Mouse (Mus musculus): ENCODE results near the gene BC048562.

BC048562 gene

DNA sequence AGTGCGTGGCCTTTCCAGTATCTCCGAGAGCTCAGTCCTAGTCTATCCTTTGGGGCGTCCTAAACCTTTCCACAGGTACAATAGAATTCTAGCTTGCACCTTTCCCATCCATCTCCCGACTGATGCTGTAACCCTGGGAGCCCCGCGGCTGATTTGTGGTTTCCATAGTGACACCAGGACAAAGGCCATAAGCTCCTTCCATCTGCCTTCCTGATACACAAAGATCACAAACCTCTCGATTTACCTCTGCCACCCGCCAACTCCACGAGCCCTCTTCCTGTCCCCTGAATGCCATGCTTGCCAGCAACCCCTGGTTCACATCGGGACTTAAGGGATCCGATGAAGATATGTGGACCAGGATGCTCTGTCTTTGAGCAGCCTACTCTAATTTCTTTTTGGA lies 43.0 kb downstream of the BC048562 start:
- no peak for DNase-seq (ENCODE audit: low spot score in 2 of 2)

DNA sequence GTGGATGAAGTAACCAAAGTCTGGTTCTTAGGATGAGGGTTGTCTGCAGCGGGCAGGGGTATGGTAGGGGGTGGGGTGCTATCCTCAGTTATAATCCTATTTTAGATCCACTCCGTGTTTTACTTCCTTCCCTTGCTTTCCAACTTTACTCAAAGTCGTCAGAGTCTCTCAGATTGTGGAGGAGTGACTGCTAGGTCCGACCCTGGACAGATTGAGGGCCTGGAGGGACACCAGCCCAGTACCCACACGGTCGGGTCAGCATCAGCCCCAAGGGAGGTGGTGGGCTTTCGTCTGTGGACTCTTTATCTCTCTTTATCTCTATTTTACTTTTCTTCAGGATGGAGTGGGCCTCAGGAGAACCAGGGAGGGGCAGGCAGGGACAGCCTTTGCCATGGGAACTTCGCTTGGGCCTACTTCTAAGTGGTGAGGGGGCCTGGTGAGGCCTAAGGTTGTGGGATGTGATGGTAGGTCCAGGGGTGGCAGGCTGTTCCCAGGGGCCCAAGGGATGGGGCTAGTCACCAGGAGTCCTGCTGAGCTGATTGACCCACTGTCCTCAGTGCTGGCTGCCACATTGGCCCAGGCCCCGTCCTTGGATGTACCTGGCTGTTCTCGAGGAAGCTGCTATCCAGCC lies 43.6 kb downstream of the BC048562 start, which contains the start of gene Lamb2:
TSS of gene Lamb2 (plus strand) at position 16 of the 631 bp plus-strand sequence.
- no peak for DNase-seq (ENCODE audit: low spot score in 2 of 2)

GRCm38 (mm10) chr9:108480813-108481519 lies 44.7 kb downstream of the BC048562 start:
- no peak for DNase-seq (ENCODE audit: low spot score in 2 of 2)

GRCm38 (mm10) chr9:108481520-108482210 lies 45.4 kb downstream of the BC048562 start:
- no peak for DNase-seq (ENCODE audit: low spot score in 2 of 2)

GRCm38 (mm10) chr9:108483051-108483790 lies 46.9 kb downstream of the BC048562 start:
- no peak for DNase-seq (ENCODE audit: low spot score in 2 of 2)

DNA sequence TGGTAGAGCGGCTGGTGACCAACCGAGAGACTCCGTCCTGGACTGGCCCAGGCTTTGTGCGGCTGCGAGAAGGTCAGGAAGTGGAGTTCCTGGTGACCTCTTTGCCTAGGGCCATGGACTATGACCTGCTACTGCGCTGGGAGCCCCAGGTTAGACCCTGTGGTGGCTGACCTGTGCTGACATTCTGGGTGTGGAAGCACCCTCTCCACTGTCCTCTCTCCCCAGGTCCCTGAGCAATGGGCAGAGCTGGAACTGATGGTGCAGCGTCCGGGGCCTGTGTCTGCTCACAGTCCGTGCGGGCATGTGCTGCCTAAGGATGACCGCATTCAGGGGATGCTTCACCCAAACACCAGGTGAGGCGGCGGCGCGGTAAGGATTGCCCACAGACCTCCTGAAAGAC lies 47.7 kb downstream of the BC048562 start:
- no peak for DNase-seq (ENCODE audit: low spot score in 2 of 2)

- DNase-seq (ENCODE audit: low spot score in 2 of 2) = no peak
Measured at GRCm38 (mm10) chr9:108485301-108485875, 49.1 kb downstream of the BC048562 start.

DNA sequence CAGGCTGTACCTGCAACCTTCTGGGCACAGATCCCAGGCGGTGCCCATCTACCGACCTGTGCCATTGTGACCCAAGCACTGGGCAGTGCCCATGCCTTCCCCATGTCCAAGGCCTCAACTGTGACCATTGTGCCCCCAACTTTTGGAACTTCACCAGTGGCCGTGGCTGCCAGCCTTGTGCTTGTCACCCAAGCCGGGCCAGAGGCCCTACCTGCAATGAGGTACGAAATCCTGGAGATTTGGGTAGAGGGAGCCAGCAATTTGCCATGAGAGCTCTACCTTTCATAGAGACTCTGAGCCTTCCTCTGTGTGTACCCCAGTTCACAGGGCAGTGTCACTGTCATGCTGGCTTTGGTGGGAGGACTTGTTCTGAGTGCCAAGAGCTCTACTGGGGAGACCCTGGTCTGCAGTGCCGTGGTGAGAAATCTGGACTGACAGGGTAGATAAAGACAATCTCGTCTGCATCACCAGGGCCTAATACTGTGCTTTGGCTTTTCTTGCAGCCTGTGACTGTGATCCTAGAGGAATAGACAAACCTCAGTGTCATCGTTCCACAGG lies 50.8 kb downstream of the BC048562 start:
- DNase-seq (ENCODE audit: low spot score in 2 of 2) = no peak

DNA sequence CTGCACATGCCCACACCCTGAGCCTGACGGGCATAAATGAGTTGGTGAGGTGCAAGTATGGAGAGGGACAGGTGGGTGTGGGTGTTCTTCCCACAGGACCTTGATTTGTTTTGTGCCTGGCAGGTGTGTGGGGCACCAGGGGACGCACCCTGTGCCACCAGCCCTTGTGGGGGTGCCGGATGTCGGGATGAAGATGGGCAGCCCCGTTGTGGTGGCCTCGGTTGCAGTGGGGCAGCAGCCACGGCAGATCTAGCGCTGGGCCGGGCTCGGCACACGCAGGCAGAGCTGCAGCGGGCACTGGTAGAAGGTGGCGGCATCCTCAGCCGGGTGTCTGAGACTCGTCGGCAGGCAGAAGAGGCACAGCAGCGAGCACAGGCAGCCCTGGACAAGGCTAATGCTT lies 52.1 kb downstream of the BC048562 start:
- DNase-seq (ENCODE audit: low spot score in 2 of 2) = no peak

DNA sequence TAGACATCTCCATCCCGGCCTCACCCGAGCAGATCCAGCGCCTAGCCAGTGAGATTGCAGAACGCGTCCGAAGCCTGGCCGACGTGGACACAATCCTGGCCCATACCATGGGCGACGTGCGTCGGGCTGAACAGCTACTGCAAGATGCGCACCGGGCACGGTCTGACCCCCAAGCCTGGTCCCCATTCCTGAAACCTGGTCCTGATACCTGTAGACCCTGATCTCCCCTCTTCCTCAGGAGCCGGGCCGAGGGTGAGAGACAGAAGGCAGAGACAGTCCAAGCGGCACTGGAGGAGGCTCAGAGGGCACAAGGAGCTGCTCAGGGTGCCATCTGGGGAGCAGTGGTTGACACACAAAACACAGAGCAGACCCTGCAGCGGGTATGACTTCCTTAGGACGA lies 52.9 kb downstream of the BC048562 start:
- DNase-seq (ENCODE audit: low spot score in 2 of 2) = no peak

- no peak for DNase-seq (ENCODE audit: low spot score in 2 of 2)
Measured at GRCm38 (mm10) chr9:108489702-108490558, 53.6 kb downstream of the BC048562 start.

DNA sequence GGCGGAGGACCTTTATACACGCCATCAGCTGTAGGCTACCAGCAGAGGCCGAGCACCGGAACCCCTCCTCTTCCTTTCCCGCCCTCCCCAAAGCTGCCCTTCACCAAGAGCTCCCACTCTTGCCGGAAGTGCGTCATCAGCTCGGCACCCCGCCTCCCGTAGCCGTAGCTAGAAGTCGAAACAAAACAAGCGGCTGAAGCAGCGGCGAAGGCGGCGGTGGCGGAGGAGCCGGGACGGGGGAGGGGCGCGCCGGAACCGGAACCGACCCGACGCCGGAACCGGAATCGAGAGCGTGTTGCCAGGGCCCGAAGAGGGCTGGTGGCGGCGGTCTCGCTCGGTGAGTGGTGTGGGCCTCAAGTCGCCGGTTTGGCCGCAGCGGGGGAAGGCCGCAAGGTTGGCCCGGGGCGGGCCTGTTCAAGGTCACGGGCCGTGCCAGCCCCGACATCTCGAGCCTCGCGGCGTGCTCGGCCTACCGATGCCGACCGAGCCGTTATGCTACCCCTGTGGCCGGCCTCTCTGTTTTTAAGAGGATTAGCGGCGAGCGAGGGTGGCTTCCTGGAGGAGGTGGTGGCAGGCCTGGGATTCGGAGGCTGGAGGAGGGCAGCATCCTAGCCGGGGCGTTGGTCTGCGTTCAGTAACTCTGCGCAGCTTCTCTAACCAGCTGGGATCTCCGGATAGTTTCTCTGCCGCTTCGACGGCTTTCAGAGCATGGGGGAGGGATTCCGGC lies 54.4 kb downstream of the BC048562 start, which contains the start of gene Usp19:
TSS of gene Usp19 (plus strand) at position 44 of the 727 bp plus-strand sequence.
- DNase-seq (ENCODE audit: low spot score in 2 of 2) = peak; percentile 92 to 96

DNA sequence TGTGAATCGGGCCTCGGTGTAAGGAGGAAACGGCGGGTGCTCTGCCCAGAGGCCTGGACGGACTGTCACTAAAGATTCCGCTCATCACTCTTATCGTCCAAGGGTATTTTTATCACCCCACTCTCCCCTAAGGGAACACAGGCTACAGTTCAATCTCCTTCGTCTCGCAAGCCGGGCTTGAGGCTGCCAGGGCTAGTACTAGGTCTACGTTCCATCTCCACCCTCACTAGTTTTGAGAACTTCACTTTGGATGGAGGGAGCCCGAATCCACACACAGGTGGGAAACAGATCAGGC lies 55.0 kb downstream of the BC048562 start:
- no peak for DNase-seq (ENCODE audit: low spot score in 2 of 2)

DNA sequence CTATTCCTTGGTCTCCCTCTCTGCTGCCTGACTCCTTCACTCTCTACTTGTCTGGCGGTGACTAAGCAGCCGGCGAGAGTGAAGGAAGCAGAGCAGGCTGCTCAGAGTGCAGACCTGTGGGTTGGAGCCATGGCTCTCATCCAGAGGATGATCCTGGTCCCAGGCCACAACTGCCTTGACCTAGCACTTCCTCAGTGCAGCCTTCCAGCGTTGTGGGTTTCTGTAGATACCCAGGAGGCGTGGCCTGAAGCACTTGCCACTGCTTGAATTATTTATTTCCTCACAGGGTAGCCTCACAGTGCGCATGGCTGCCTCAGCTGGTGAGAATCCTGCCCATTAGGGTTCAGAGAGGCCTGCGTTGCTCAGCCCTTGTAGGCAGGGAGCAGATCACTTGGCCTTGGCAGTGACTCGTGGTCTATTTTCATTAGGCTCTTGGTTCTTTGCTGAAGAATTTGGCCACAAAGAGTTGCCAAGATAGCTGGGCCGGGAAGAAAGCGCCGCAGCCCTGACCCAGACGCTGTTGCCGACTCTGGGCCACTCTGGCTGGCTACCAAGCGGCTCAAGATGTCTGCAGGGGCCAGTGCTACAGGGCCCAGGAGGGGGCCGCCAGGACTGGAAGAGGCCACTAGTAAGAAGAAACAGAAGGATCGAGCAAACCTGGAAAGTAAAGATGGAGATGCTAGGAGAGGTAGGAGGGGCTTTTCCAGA lies 55.9 kb downstream of the BC048562 start:
- DNase-seq (ENCODE audit: low spot score in 2 of 2) = no peak

DNA sequence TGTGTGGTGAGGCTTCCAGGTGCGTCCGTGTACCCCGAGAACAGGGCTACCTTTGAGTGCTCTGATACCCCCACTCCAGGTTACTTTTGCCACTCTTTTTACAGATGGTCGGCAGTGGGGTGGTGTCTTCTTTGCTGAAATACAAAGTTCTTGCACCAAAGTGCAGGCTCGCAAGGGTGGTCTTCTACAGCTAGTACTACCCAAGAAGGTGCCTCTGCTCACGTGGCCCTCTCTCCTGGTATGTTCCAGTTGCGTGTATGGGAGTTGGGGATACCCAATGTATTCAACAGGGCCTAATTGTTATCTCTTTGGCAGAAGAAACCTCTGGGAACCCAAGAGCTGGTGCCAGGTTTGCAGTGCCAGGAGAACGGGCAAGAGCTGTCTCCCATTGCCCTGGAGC lies 57.0 kb downstream of the BC048562 start:
- DNase-seq (ENCODE audit: low spot score in 2 of 2) = no peak

DNA sequence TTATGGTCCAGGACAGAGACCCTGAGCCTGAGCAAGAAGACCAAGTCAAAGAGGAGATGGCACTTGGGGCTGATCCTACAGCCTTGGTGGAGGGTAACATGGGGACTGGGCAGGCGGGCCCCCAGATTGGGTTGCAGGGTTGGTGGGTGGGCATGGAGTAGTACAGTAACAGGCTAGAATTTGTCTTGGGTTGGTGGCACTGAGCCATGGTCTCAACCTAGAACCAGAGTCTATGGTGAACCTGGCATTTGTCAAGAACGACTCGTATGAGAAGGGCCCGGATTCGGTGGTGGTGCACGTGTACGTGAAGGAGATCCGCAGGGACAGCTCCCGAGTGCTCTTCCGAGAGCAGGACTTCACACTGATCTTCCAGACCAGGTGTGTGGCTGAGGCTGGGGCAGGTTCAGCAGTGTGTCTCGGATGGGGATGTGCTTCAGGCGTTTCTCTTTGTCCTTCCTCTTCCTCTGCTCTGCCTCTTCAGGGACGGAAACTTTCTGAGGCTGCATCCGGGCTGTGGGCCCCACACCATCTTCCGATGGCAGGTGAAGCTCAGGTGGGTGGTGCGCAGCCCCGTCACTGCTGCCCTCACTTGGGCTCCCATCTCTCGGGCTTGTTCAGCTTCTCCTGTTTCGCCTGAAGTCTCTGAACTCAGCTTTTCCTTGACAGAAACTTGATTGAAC lies 58.0 kb downstream of the BC048562 start:
- no peak for DNase-seq (ENCODE audit: low spot score in 2 of 2)

DNA sequence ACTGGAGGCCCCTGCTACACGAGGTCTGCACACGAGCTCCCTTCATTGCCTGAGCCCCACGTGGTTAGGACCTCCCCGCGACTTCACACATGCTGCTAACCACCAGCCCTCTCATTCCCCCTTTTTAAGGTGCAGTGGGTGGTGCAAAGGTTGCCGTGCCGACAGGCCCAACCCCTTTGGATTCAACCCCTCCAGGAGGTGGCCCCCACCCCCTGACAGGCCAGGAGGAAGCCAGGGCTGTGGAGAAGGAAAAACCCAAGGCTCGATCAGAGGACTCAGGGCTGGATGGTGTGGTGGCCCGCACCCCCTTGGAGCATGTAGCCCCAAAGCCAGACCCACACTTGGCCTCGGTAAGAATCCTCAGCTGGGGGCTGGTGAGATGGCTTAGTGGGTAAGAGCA lies 58.6 kb downstream of the BC048562 start:
- no peak for DNase-seq (ENCODE audit: low spot score in 2 of 2)
